Mouse (Mus musculus): ENCODE data around the gene Sbk2. TPM values are rescaled to one million over a fixed set of nuclear protein-coding genes. Genes with fewer than 3 reads are reported as not detected.

The Sbk2 gene
- polyA plus RNA-seq, 1 experiment from 2014 or later = not detected

GRCm38 (mm10) chr7:4922508-4922907 lies 41.7 kb downstream of the Sbk2 start:
- ATAC-seq (ENCODE audit: low FRiP score, low TSS enrichment) (peak; percentile 16; the same call in 1 of the 2 replicates), DNase-seq (ENCODE audit: low spot score) (peak; percentile 70)
- Histone ChIP-seq H3K9ac (ENCODE audit: low read length) (peak overlapping the region; percentile 38; the same call in 1 of the 2 replicates), H3K9me3 (ENCODE audit: control insufficient read depth, low read length) (no peaks in the 10 kb centered on the region), H3K4me3 (ENCODE audit: low read depth, low read length) (peak overlapping the region; percentile 26), H3K27me3 (ENCODE audit: control insufficient read depth, insufficient read depth, low read length) (no peaks in the 10 kb centered on the region), H3K4me2 (replicated peaks; ENCODE audit: low read depth) (peak overlapping the region; percentile 57), H3K36me3 (ENCODE audit: control insufficient read depth, insufficient read depth, low read length) (peaks cover 15% of the 10 kb centered on the region), H3K27ac (replicated peaks) (0 out of 2 replicates have a peak overlapping the region, but pooled peaks have one; percentile 18), H3K4me1 (replicated peaks; ENCODE audit: control insufficient read depth, insufficient read depth) (peaks cover 10% of the 10 kb centered on the region)
- TF ChIP-seq CTCF (IDR thresholded peaks at IDR 0.05; ENCODE audit: low read depth) (no peak), EP300 (optimal IDR thresholded peaks at IDR 0.05) (no peak)
- WGBS = under 1% methylated on average over 14 of the region's 14 CpGs

- Histone ChIP-seq H3K36me3 (ENCODE audit: control insufficient read depth, insufficient read depth, low read length) (peaks cover 15% of the 10 kb centered on the region), H3K27me3 (ENCODE audit: control insufficient read depth, insufficient read depth, low read length) (no peaks in the 10 kb centered on the region), H3K9me3 (ENCODE audit: control insufficient read depth, low read length) (no peaks in the 10 kb centered on the region), H3K4me1 (replicated peaks; ENCODE audit: control insufficient read depth, insufficient read depth) (peaks cover 10% of the 10 kb centered on the region), H3K4me2 (replicated peaks; ENCODE audit: low read depth) (peak within 1 kb of the TSS; percentile 57), H3K9ac (ENCODE audit: low read length) (peak within 1 kb of the TSS; percentile 38; the same call in 1 of the 2 replicates), H3K27ac (replicated peaks) (0 out of 2 replicates have a peak within 1 kb of the TSS, but pooled peaks have one; percentile 18), H3K4me3 (ENCODE audit: low read depth, low read length) (peak within 1 kb of the TSS; percentile 26)
- ATAC-seq (ENCODE audit: low FRiP score, low TSS enrichment) = no peak
- TF ChIP-seq CTCF (IDR thresholded peaks at IDR 0.05; ENCODE audit: low read depth) = no peak
- no peak for TF ChIP-seq EP300 (optimal IDR thresholded peaks at IDR 0.05)
- DNase-seq (ENCODE audit: low spot score) = no peak
- WGBS = 38% methylated on average over 8 of the region's 8 CpGs
Measured at GRCm38 (mm10) chr7:4921824-4922482, 42.3 kb downstream of the Sbk2 start, which contains the start of gene Nat14. Gene Nat14, plus strand, starts transcription at chr7:4922028.

- ATAC-seq (ENCODE audit: low FRiP score, low TSS enrichment) (no peak), DNase-seq (ENCODE audit: low spot score) (no peak)
- Histone ChIP-seq H3K4me3 (ENCODE audit: low read depth, low read length) (no peak overlapping the region), H3K4me1 (replicated peaks; ENCODE audit: control insufficient read depth, insufficient read depth) (peaks cover 9% of the 10 kb centered on the region), H3K9ac (ENCODE audit: low read length) (no peak overlapping the region), H3K9me3 (ENCODE audit: control insufficient read depth, low read length) (no peaks in the 10 kb centered on the region), H3K27ac (replicated peaks) (0 out of 2 replicates have a peak overlapping the region, but pooled peaks have one; percentile 18), H3K27me3 (ENCODE audit: control insufficient read depth, insufficient read depth, low read length) (no peaks in the 10 kb centered on the region), H3K4me2 (replicated peaks; ENCODE audit: low read depth) (no peak overlapping the region), H3K36me3 (ENCODE audit: control insufficient read depth, insufficient read depth, low read length) (peaks cover 15% of the 10 kb centered on the region)
- TF ChIP-seq CTCF (IDR thresholded peaks at IDR 0.05; ENCODE audit: low read depth) (no peak), EP300 (optimal IDR thresholded peaks at IDR 0.05) (no peak)
- 67% methylated on average over 23 of the region's 23 CpGs for WGBS
Measured at GRCm38 (mm10) chr7:4920976-4921823, 43.0 kb downstream of the Sbk2 start.

DNA sequence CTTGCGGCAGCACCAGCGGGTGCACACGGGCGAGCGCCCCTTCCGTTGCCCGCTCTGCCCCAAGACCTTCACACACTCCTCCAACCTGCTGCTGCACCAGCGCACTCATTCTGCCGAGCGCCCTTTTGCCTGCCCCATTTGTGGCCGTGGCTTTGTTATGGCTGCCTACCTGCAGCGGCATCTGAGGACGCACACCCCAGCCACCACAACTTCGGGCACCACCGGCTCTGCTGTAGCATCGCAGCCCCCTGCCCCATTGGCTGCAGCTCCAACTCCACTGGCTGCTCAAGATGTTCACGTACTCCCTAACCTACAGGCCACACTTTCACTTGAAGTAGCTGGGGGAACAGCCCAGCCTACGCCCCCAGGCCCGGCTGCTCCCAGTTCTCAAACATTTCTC lies 43.7 kb downstream of the Sbk2 start:
- no peak overlapping the region for H3K4me2 ChIP-seq (replicated peaks; ENCODE audit: low read depth)
- H3K27ac ChIP-seq (replicated peaks) = 0 out of 2 replicates have a peak overlapping the region, but pooled peaks have one; percentile 18
- DNase-seq (ENCODE audit: low spot score) (no peak), ATAC-seq (ENCODE audit: low FRiP score, low TSS enrichment) (no peak)
- no peak overlapping the region for H3K4me3 ChIP-seq (ENCODE audit: low read depth, low read length)
- TF ChIP-seq CTCF (IDR thresholded peaks at IDR 0.05; ENCODE audit: low read depth) (no peak), EP300 (optimal IDR thresholded peaks at IDR 0.05) (no peak)
- no peak overlapping the region for H3K9ac ChIP-seq (ENCODE audit: low read length)
- H3K4me1 ChIP-seq (replicated peaks; ENCODE audit: control insufficient read depth, insufficient read depth) = peaks cover 8% of the 10 kb centered on the region
- peaks cover 15% of the 10 kb centered on the region for H3K36me3 ChIP-seq (ENCODE audit: control insufficient read depth, insufficient read depth, low read length)
- 87% methylated on average over 19 of the region's 19 CpGs for WGBS
- H3K27me3 ChIP-seq (ENCODE audit: control insufficient read depth, insufficient read depth, low read length) = no peaks in the 10 kb centered on the region
- H3K9me3 ChIP-seq (ENCODE audit: control insufficient read depth, low read length) = no peaks in the 10 kb centered on the region

- peaks cover 15% of the 10 kb centered on the region for H3K36me3 ChIP-seq (ENCODE audit: control insufficient read depth, insufficient read depth, low read length)
- peaks cover 8% of the 10 kb centered on the region for H3K4me1 ChIP-seq (replicated peaks; ENCODE audit: control insufficient read depth, insufficient read depth)
- H3K27me3 ChIP-seq (ENCODE audit: control insufficient read depth, insufficient read depth, low read length) = no peaks in the 10 kb centered on the region
- H3K27ac ChIP-seq (replicated peaks) = no peak overlapping the region
- DNase-seq (ENCODE audit: low spot score) (no peak), ATAC-seq (ENCODE audit: low FRiP score, low TSS enrichment) (no peak)
- no peak overlapping the region for H3K4me2 ChIP-seq (replicated peaks; ENCODE audit: low read depth)
- no peak overlapping the region for H3K9ac ChIP-seq (ENCODE audit: low read length)
- no peaks in the 10 kb centered on the region for H3K9me3 ChIP-seq (ENCODE audit: control insufficient read depth, low read length)
- TF ChIP-seq EP300 (optimal IDR thresholded peaks at IDR 0.05) = no peak
- TF ChIP-seq CTCF (IDR thresholded peaks at IDR 0.05; ENCODE audit: low read depth) = no peak
- H3K4me3 ChIP-seq (ENCODE audit: low read depth, low read length) = no peak overlapping the region
- 91% methylated on average over 21 of the region's 21 CpGs for WGBS
Measured at GRCm38 (mm10) chr7:4919971-4920370, 44.2 kb downstream of the Sbk2 start.
